Mouse (Mus musculus) lung, embryonic 16.5 days (tissue): ENCODE measurements around the gene Brat1. TPM values are rescaled to one million over a fixed set of nuclear protein-coding genes. Genes with fewer than 3 reads are reported as not detected.

Experiments used
- ATAC-seq: fragments of 200-750 bp; cut with Nextera tagmentation; 2 replicates; pipeline ENCODE4 v1.8.0; 2017; ENCODE audit warnings: low read depth, mild to moderate bottlenecking, moderate library complexity
- H3K27ac ChIP-seq: fragments of 300-500 bp; sonication (generic); 2 replicates; pipeline ENCODE4 v1.5.1; 2014; ENCODE audit warnings: mild to moderate bottlenecking, control low read depth, low read length
- H3K27me3 ChIP-seq: fragments of 300-500 bp; sonication (generic); 2 replicates; pipeline ENCODE4 v1.6.1; 2014; ENCODE audit warnings: low read depth, low read length, mixed read lengths; ENCODE audit not compliant: control insufficient read depth, insufficient read depth
- H3K36me3 ChIP-seq: fragments of 300-500 bp; sonication (generic); 2 replicates; pipeline ENCODE4 v1.6.1; 2014; ENCODE audit warnings: low read length; ENCODE audit not compliant: control insufficient read depth, insufficient read depth
- H3K4me1 ChIP-seq: fragments of 300-500 bp; sonication (generic); replicated peaks from 2 replicates; pipeline ENCODE4 v1.6.1; 2014; ENCODE audit warnings: low read length, mixed read lengths; ENCODE audit not compliant: control insufficient read depth, insufficient read depth
- H3K4me2 ChIP-seq: fragments of 300-500 bp; sonication (generic); 2 replicates; pipeline ENCODE4 v1.6.1; 2014; ENCODE audit warnings: low read depth, low read length, control low read depth
- H3K4me3 ChIP-seq: fragments of 300-500 bp; sonication (generic); 2 replicates; pipeline ENCODE4 v1.5.1; 2014; ENCODE audit warnings: mild to moderate bottlenecking, low read length, control low read depth
- H3K9ac ChIP-seq: fragments of 300-500 bp; sonication (generic); 2 replicates; pipeline ENCODE4 v1.6.1; 2014; ENCODE audit warnings: low read length, control low read depth
- H3K9me3 ChIP-seq: fragments of 300-500 bp; sonication (generic); 2 replicates; pipeline ENCODE4 v1.6.1; 2016; ENCODE audit warnings: low read length; ENCODE audit not compliant: control insufficient read depth
- WGBS: fragments of 180-500 bp; shearing (Covaris S2); extraction: QIAGEN DNeasy Blood & Tissue Kit; methylation state at CpG from one replicate; pipeline ENCODE4 v1.1.7; 2014; 5-methylcytosine and 5-hydroxymethylcytosine counted together
- polyA plus RNA-seq: library from polyadenylated mRNA; unstranded; fragments of >200 nt; fragmentation: Nextera tagmentation; extraction: Ambion mirVana; gene quantifications from 2 replicates; pipeline ENCODE4 v1.2.1, GENCODE M21; 2015

The Brat1 gene
- polyA plus RNA-seq, 1 experiment from 2014 or later, result 24.4 TPM

DNA sequence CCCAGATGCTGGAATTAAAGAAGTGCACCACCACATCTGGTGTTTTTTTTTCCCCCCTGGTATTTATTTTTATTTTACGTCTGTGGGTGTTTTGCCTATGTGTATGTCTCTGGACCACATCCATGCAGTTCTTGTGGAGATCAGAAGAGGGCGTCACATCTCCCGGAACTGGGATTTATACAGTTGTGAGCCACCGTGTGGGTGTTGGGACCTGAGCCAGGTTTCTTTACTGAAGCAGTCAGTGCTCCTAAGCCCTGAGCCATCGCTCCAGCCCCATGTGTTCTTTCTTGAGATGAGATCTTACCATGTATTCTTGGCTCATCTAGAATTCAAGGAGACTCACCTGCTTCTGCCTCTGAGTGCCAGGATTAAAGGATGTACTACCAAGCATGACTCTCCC, 6.2 kb downstream of the Brat1 start:
- peaks cover 30% of the 10 kb centered on the region for H3K36me3 ChIP-seq
- H3K27me3 ChIP-seq, result no peaks in the 10 kb centered on the region
- no peaks in the 10 kb centered on the region for H3K9me3 ChIP-seq
- peaks cover 1% of the 10 kb centered on the region for H3K4me1 ChIP-seq
- no peak for ATAC-seq
- H3K4me2 ChIP-seq, result no peak overlapping the region
- no peak overlapping the region for H3K27ac ChIP-seq
- no peak overlapping the region for H3K9ac ChIP-seq
- no peak overlapping the region for H3K4me3 ChIP-seq
- WGBS, result 81% methylated on average over 5 of the region's 5 CpGs

DNA sequence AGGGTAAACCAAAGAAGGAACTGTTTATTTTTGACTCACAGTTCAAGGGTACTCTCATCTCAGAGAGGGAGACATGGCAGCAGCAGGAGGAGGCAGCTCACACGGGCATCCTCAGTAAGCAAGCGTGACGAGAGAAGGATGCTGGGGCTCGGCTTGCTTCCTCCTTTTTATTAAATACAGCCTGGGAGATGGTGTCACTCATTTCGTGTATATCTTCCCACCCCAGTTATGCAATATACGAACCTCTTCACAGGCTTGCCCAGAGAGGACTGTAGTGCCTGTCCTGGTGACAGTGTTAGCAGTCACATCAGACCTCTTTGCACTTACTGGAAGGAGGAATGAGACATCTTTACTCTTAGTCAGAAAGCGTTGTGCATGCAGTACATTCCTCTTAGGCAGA, 16.0 kb downstream of the Brat1 start:
- no peak for ATAC-seq
- Histone ChIP-seq H3K9me3 (no peaks in the 10 kb centered on the region), H3K4me3 (no peak overlapping the region), H3K9ac (no peak overlapping the region), H3K27ac (no peak overlapping the region), H3K36me3 (peaks cover 30% of the 10 kb centered on the region), H3K27me3 (no peaks in the 10 kb centered on the region), H3K4me1 (no peaks in the 10 kb centered on the region), H3K4me2 (no peak overlapping the region)
- WGBS, result 76% methylated on average over 7 of the region's 7 CpGs

DNA sequence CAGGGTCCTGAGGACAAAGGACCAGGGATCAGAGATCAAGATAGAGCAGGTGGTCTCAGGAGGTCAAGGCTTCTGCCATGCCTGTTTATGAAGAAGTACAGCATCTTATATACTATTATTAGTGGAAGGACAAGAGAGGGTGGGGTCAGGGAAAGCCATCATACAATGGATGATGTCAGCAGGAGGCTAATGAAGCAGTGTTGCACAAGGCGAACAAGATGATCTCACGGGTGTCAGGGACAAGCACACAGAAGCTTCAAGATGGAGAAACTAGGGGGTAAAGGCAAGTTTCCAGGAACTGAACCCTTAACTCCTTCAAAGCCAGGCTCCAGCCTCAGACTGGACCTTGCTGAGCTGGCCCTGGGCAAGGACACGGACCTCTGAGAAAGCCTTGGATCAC, 17.3 kb downstream of the Brat1 start:
- Histone ChIP-seq H3K4me2 (no peak overlapping the region), H3K27ac (no peak overlapping the region), H3K9ac (no peak overlapping the region), H3K4me3 (no peak overlapping the region), H3K36me3 (peaks cover 18% of the 10 kb centered on the region), H3K27me3 (no peaks in the 10 kb centered on the region), H3K4me1 (no peaks in the 10 kb centered on the region), H3K9me3 (no peaks in the 10 kb centered on the region)
- no peak for ATAC-seq
- 60% methylated on average over 3 of the region's 3 CpGs for WGBS

DNA sequence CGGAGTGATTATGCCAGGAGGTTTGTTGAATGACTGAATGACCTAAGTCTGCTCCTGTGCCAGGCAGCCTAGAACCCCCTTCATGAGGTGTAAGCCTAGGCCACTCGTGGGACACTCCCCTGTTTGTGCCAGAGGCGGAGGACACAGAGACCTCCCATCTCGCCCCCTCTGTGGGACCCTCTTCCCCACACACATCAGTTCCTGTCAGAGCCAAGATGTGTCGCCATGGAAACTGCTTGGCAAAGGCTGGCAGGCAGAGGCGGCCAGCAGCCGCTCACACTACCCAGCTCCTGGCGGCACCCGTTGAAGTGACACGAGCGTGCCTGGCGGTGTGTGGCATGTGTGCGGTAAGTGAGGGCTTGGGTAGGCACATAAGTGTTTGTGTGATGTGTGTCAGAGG, 19.0 kb downstream of the Brat1 start, which contains the start of gene Amz1:
Gene Amz1, plus strand, starts transcription at position 306 of the 400 bp plus-strand sequence.
- ATAC-seq, result no peak
- Histone ChIP-seq H3K9me3 (no peaks in the 10 kb centered on the region), H3K36me3 (peaks cover 8% of the 10 kb centered on the region), H3K4me1 (no peaks in the 10 kb centered on the region), H3K9ac (no peak within 1 kb of the TSS), H3K27ac (no peak within 1 kb of the TSS), H3K27me3 (no peaks in the 10 kb centered on the region), H3K4me3 (no peak within 1 kb of the TSS), H3K4me2 (no peak within 1 kb of the TSS)
- 60% methylated on average over 13 of the region's 13 CpGs for WGBS

DNA sequence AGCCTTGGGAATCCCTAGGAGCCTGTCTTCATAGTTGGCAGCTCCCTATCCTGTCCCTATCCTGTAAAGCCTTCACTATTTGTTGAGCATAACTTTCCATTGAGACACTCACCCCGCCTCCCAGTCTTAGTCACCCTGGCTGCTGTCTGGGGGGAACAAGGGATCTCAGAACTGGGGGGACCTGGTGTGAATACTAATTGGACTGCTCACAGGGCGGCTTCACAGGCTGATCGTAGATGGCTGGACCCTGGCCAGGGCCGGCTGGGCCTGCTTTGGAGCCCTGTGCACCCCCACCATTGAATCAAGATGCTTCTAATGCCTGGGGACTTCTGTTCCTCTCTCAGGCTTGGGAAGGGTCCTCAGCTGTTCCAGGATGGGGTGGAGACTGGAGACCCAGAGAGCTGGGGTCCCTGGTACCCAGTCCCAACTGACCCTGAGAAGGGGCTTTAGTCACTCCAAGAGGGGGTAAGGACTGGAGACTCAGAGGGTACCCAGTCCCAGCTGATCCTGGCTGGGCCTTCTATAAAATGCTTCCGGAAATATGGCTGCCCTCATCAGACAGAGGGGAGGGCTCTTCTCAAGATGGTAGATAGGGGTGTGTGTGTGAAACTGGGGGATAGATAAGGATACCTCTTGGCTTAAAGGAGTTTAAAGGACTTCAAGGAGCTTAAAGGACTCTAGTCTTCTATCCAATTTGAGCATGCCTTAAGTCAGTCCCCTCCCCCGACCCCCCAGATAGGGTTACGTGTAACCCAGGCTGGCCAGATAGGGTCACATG, 21.4 kb downstream of the Brat1 start:
- WGBS, result 80% methylated on average over 7 of the region's 7 CpGs

DNA sequence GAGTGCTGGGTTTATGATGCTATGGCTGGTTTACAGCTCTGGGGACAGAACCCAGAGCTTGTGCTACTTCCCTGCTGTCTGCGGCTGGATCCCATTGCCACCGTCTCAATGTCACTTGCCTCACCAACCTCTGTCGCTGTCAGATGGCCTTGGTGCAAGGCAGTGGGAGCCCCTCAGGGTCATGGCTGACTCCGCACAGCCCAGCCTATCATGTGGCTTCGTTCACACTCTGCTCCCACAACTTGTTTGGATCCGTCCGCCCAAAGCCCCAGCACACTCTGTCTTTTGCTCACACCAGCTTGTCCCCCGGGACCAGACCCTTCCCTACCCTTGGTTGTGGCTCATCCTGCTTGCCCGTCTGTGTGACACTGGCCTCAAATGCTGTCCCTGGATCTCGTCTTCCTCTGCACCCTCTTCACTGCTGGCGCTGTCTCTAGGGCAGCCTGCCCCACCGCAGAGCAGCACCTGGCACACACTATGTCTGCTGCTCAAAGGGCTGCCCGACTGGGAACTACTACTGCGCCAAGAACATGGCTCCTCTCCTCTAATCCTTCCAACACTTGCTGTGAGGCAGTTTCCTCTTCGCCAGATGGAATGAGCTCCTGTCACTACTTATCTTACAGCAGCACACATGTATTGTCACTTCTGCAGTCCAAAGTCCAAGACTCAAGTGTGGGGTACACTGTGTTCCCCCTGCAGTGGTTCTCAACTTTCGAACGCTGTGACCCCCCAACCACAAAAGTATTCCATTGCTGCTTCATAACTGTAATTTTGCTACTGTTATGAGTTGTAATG, 22.3 kb downstream of the Brat1 start:
- no peak overlapping the region for H3K4me2 ChIP-seq
- ATAC-seq, result no peak
- H3K27ac ChIP-seq, result no peak overlapping the region
- no peaks in the 10 kb centered on the region for H3K27me3 ChIP-seq
- no peaks in the 10 kb centered on the region for H3K9me3 ChIP-seq
- H3K4me3 ChIP-seq, result no peak overlapping the region
- no peaks in the 10 kb centered on the region for H3K36me3 ChIP-seq
- 71% methylated on average over 17 of the region's 17 CpGs for WGBS
- no peaks in the 10 kb centered on the region for H3K4me1 ChIP-seq
- H3K9ac ChIP-seq, result no peak overlapping the region

More for the DNA sequence above, 21.4 kb downstream of the Brat1 start:
- Histone ChIP-seq H3K4me1 (no peaks in the 10 kb centered on the region), H3K27ac (no peak overlapping the region), H3K9me3 (no peaks in the 10 kb centered on the region), H3K4me2 (no peak overlapping the region), H3K36me3 (no peaks in the 10 kb centered on the region), H3K27me3 (no peaks in the 10 kb centered on the region), H3K9ac (no peak overlapping the region), H3K4me3 (no peak overlapping the region)
- ATAC-seq, result no peak

DNA sequence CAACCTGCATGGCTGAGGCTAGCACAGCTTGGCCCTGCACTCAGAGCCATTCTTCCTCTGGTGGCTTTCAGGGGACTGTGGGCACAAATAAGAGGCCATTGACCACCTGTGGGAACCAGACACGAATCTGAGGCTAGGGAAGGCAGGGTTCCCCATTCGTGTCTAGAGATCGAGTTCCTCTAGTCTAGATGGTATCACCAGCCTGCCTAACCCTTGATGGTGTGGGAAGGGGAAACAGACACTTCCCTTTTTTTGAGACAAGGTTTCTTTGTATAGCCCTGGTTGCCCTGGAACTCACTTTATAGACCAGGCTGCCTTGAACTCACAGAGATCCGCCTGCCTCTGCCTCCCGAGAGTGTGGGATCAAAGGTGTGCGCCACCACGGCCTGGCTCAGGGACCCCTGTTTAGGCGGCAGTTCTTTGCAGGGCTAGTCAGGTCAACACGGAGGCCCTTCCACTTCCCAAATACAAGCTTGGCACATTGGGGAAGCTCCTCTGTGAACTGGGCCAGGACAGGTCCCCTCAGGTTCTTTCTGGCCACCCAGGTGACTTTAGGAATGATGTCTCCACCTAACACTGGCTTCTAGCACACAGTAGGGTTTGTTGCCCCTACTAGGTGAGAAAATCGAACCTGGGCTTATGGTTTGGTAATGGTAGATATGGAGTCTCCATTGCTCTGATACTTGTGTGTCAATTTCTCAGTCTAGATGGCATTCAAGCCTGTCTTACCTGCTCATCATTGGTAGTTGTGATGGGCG, 26.4 kb downstream of the Brat1 start:
- H3K36me3 ChIP-seq, result no peaks in the 10 kb centered on the region
- H3K4me2 ChIP-seq, result no peak overlapping the region
- peaks cover 5% of the 10 kb centered on the region for H3K4me1 ChIP-seq
- no peak overlapping the region for H3K4me3 ChIP-seq
- peaks cover 12% of the 10 kb centered on the region for H3K27me3 ChIP-seq
- 79% methylated on average over 11 of the region's 11 CpGs for WGBS
- ATAC-seq, result no peak
- no peak overlapping the region for H3K9ac ChIP-seq
- H3K27ac ChIP-seq, result no peak overlapping the region
- no peaks in the 10 kb centered on the region for H3K9me3 ChIP-seq

DNA sequence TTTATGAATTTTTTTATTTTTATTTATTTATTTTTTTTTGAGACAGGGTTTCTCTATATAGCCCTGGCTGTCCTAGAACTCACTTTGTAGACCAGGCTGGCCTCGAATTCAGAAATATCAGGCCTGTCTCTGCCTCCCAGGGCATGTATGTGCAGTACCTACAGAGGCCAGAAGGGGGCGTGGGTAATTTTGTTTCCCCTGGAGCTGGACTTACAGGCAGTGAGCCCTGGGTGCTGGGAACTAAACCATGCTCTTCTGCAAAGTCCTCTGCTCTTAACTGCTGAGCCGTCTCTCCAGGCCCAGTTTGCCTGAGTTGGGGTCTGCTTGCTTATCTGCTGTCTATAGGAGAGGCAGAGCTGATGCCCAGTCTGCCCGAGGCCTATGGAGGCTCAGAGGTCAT, 27.4 kb downstream of the Brat1 start:
- Histone ChIP-seq H3K27ac (no peak overlapping the region), H3K4me1 (peaks cover 5% of the 10 kb centered on the region)

DNA sequence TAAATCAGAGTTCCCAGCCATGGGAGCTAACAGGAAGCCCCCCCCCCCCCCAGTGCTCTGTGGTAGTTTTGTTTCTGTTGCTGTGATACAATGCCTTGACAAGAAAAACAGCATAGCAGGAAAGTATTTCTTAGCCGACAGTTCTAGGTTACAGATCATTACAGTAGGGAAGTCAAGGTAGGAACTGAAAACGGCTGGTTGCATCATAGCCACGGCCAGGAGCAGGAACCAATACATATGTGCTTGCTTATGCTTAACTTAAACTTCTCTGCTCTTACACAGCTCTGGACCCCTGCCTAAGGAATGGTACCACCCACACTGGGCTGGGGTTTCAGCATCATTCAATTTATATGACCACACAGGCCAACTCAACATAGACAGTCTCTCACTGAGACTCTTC, 28.5 kb downstream of the Brat1 start:
- Histone ChIP-seq H3K4me1 (peaks cover 5% of the 10 kb centered on the region), H3K36me3 (no peaks in the 10 kb centered on the region), H3K27ac (no peak overlapping the region; the same call in 1 of the 2 replicates), H3K9ac (no peak overlapping the region), H3K4me3 (no peak overlapping the region), H3K4me2 (no peak overlapping the region), H3K27me3 (peaks cover 15% of the 10 kb centered on the region), H3K9me3 (no peaks in the 10 kb centered on the region)
- 56% methylated on average over 3 of the region's 3 CpGs for WGBS
- ATAC-seq, result no peak

More for the DNA sequence above, 27.4 kb downstream of the Brat1 start:
- 61% methylated on average over 4 of the region's 4 CpGs for WGBS
- H3K36me3 ChIP-seq, result no peaks in the 10 kb centered on the region
- peaks cover 15% of the 10 kb centered on the region for H3K27me3 ChIP-seq
- H3K9me3 ChIP-seq, result no peaks in the 10 kb centered on the region
- ATAC-seq, result no peak
- H3K4me2 ChIP-seq, result no peak overlapping the region
- H3K9ac ChIP-seq, result no peak overlapping the region
- H3K4me3 ChIP-seq, result no peak overlapping the region
